Mouse (Mus musculus): ENCODE data around the gene Gm6169. TPM values are rescaled to one million over a fixed set of nuclear protein-coding genes. Genes with fewer than 3 reads are reported as not detected.
"Not testable (repeated sequence)": the region's sequence is repeated elsewhere in the genome, so short reads cannot be mapped to it uniquely, and the experiment has no call there.

The Gm6169 gene
- polyA plus RNA-seq (2014; fragmentation: Nextera tagmentation; extraction: Ambion mirVana) = 0.42 and 1.4 TPM in 2 replicates

DNA sequence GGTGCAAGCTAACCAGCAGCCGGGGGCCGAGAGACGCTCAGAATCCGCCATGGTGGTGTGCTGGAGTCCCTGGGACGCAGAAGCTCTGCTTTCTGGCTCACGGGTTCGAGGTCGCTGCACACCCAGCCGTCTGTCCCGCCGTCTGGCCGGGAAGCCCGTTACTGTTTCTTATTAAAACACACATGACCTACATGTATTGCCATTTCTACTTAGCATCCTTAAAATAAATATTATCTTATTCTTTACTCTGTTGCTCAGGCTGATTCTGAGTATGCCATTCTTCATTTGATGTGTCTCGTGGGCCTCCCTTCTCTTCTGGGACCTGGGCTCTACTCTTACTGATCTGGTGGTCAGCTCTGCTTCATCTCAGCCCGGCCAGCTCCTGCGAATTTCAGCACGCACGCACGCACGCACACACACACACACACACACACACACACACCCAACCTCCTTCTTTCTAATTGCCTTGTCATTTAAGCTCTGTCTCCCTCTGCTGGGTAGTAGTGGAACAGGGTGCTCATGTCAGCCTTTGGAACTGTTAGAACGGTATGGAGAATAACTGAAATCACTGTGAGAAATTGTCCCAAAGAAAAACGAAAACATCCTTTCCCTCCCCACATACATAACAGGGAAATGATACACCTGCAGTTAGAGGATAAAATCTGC is at the start of gene Gm6169:
Gm6169 (minus strand) TSS at position 51 of the 666 bp plus-strand sequence.
- ATAC-seq (replicated peaks; ENCODE audit: insufficient number of reproducible peaks, low FRiP score, low TSS enrichment, low read depth) (no peak), DNase-seq (ENCODE audit: low spot score) (peak; percentile 71)
- Histone ChIP-seq H3K36me3 (replicated peaks; ENCODE audit: control insufficient read depth, insufficient read depth, low read depth, low read length) (no peaks in the 10 kb centered on the region), H3K4me1 (ENCODE audit: control insufficient read depth, insufficient read depth, low read length) (no peaks in the 10 kb centered on the region), H3K27me3 (ENCODE audit: control insufficient read depth, insufficient read depth, low read length) (no peaks in the 10 kb centered on the region), H3K27ac (replicated peaks; ENCODE audit: low read depth, low read length) (no peak within 1 kb of the TSS), H3K9me3 (replicated peaks; ENCODE audit: control insufficient read depth, low read length) (no peaks in the 10 kb centered on the region), H3K4me2 (ENCODE audit: low read depth, low read length) (no peak within 1 kb of the TSS), H3K4me3 (ENCODE audit: low read depth, low read length) (no peak within 1 kb of the TSS), H3K9ac (replicated peaks; ENCODE audit: low read length) (no peak within 1 kb of the TSS)
- WGBS = 80% methylated on average over 22 of the region's 22 CpGs

DNA sequence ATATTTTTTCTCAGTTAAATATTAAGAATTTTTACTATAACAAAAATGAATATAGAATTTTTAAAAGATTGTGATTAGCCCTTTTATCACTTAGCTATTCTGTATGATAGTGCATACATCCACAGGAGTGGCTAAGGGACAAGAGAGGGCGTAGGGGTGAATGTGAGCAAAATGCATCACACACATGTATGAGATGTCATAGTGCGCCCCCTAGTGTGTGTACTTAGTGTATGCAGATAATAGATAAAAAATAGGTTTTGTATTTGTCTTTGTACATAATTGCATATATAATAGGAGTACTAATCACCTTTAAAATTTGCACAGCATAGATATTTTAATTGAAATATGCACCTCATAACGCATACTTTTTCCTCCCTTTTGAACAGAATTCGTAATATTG is 46.8 kb upstream of the Gm6169 start:
- Histone ChIP-seq H3K36me3 (replicated peaks; ENCODE audit: control insufficient read depth, insufficient read depth, low read depth, low read length) (peaks cover 2% of the 10 kb centered on the region), H3K9ac (replicated peaks; ENCODE audit: low read length) (no peak overlapping the region), H3K4me1 (ENCODE audit: control insufficient read depth, insufficient read depth, low read length) (no peaks in the 10 kb centered on the region), H3K4me2 (ENCODE audit: low read depth, low read length) (no peak overlapping the region), H3K27me3 (ENCODE audit: control insufficient read depth, insufficient read depth, low read length) (no peaks in the 10 kb centered on the region), H3K9me3 (replicated peaks; ENCODE audit: control insufficient read depth, low read length) (no peaks in the 10 kb centered on the region), H3K4me3 (ENCODE audit: low read depth, low read length) (no peak overlapping the region), H3K27ac (replicated peaks; ENCODE audit: low read depth, low read length) (no peak overlapping the region)
- no peak for ATAC-seq (replicated peaks; ENCODE audit: insufficient number of reproducible peaks, low FRiP score, low TSS enrichment, low read depth)
- peak; percentile 74 for DNase-seq (ENCODE audit: low spot score)
- WGBS = 60% methylated on average over 4 of the region's 4 CpGs

DNA sequence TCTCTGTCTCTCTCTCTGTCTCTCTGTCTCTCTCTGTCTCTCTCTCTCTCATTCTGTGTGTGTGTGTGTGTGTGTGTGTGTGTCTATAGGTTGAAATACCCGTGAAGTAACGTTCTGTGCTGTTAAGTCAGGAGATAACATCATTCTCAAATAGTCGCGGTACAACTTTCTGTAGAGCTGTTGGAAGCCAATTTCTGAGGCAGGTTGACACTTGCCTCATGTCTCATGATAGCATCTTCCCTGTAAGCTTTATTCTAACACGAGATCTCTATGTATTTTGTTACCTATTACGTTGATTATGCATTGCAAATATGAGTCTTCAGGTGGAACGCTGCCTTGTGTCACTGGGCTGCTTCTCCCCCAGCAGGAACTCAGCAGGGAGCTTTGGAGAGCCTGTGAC is 43.3 kb upstream of the Gm6169 start:
- Histone ChIP-seq H3K36me3 (replicated peaks; ENCODE audit: control insufficient read depth, insufficient read depth, low read depth, low read length) (peaks cover 2% of the 10 kb centered on the region), H3K9ac (replicated peaks; ENCODE audit: low read length) (no peak overlapping the region), H3K9me3 (replicated peaks; ENCODE audit: control insufficient read depth, low read length) (no peaks in the 10 kb centered on the region), H3K4me1 (ENCODE audit: control insufficient read depth, insufficient read depth, low read length) (no peaks in the 10 kb centered on the region), H3K4me2 (ENCODE audit: low read depth, low read length) (no peak overlapping the region), H3K27me3 (ENCODE audit: control insufficient read depth, insufficient read depth, low read length) (no peaks in the 10 kb centered on the region), H3K27ac (replicated peaks; ENCODE audit: low read depth, low read length) (no peak overlapping the region), H3K4me3 (ENCODE audit: low read depth, low read length) (no peak overlapping the region)
- DNase-seq (ENCODE audit: low spot score) (no peak), ATAC-seq (replicated peaks; ENCODE audit: insufficient number of reproducible peaks, low FRiP score, low TSS enrichment, low read depth) (no peak)
- WGBS = 90% methylated on average over 7 of the region's 7 CpGs

DNA sequence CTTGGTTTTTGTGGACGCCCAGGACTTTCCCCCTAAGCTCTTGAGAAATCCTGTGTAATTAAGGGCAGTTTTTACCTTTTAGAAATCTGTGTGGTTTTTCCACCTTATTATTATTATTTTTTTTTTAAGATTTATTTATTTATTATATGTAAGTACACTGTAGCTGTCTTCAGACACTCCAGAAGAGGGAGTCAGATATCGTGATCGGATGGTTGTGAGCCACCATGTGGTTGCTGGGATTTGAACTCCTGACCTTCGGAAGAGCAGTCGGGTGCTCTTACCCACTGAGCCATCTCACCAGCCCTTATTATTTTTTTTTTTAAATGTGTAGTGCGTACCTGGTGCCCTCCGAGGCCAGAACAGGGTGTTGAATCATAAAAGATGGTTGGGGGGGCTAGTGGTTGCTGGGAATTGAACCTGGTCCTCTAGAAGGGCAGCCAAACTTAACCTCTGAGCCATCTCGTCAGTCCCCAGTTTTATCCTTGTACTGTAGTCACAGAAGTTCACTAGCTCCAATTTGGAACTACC is 39.4 kb upstream of the Gm6169 start:
- not testable (repeated sequence) for H3K9me3 ChIP-seq (replicated peaks; ENCODE audit: control insufficient read depth, low read length); DNase-seq (ENCODE audit: low spot score); H3K36me3 ChIP-seq (replicated peaks; ENCODE audit: control insufficient read depth, insufficient read depth, low read depth, low read length); H3K27me3 ChIP-seq (ENCODE audit: control insufficient read depth, insufficient read depth, low read length); ATAC-seq (replicated peaks; ENCODE audit: insufficient number of reproducible peaks, low FRiP score, low TSS enrichment, low read depth); H3K4me1 ChIP-seq (ENCODE audit: control insufficient read depth, insufficient read depth, low read length); H3K27ac ChIP-seq (replicated peaks; ENCODE audit: low read depth, low read length)
- Histone ChIP-seq H3K9ac (replicated peaks; ENCODE audit: low read length) (peak overlapping the region; percentile 84; the same call in 1 of the 2 replicates), H3K4me3 (ENCODE audit: low read depth, low read length) (peak overlapping the region; percentile 76), H3K4me2 (ENCODE audit: low read depth, low read length) (peak overlapping the region; percentile 52)
- 35% methylated on average over 8 of the region's 8 CpGs for WGBS

- H3K27me3 ChIP-seq (ENCODE audit: control insufficient read depth, insufficient read depth, low read length) = no peaks in the 10 kb centered on the region
- ATAC-seq (replicated peaks; ENCODE audit: insufficient number of reproducible peaks, low FRiP score, low TSS enrichment, low read depth) (peak; percentile 97), DNase-seq (ENCODE audit: low spot score) (peak; percentile 95)
- WGBS = under 1% methylated on average over 57 of the region's 57 CpGs
- H3K27ac ChIP-seq (replicated peaks; ENCODE audit: low read depth, low read length) = peak within 1 kb of the TSS; percentile 68
- H3K9me3 ChIP-seq (replicated peaks; ENCODE audit: control insufficient read depth, low read length) = no peaks in the 10 kb centered on the region
- peak within 1 kb of the TSS; percentile 57 for H3K4me2 ChIP-seq (ENCODE audit: low read depth, low read length)
- no peaks in the 10 kb centered on the region for H3K4me1 ChIP-seq (ENCODE audit: control insufficient read depth, insufficient read depth, low read length)
- H3K4me3 ChIP-seq (ENCODE audit: low read depth, low read length) = peak within 1 kb of the TSS; percentile 76
- no peaks in the 10 kb centered on the region for H3K36me3 ChIP-seq (replicated peaks; ENCODE audit: control insufficient read depth, insufficient read depth, low read depth, low read length)
- peak within 1 kb of the TSS; percentile 85 for H3K9ac ChIP-seq (replicated peaks; ENCODE audit: low read length)
Observed at GRCm38 (mm10) chr13:97137466-97138400, 38.7 kb upstream of the Gm6169 start, which contains the start of the genes Gfm2 and Nsa2. Gfm2 (plus strand) TSS chr13:97137937. Nsa2 (minus strand) TSS chr13:97137937.

DNA sequence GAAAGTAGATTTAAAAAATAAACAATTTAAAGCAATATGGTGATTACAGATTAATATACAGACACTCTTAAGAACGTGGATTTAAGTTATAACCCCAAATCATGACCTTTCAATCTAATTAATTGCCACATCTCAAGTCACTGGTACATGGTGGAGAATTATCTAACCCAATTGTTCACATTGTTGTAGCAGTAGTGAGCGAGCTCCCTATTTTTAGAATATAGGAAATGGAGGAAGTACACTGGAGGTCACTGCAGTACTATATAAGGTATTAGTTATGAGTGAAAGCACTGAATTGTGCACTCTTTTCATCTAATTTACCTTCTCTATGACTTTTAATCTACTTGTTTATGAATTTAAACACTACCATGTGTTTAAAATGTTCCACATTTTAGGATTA is 31.4 kb upstream of the Gm6169 start:
- H3K9ac ChIP-seq (replicated peaks; ENCODE audit: low read length); H3K27me3 ChIP-seq (ENCODE audit: control insufficient read depth, insufficient read depth, low read length); H3K4me1 ChIP-seq (ENCODE audit: control insufficient read depth, insufficient read depth, low read length); H3K4me2 ChIP-seq (ENCODE audit: low read depth, low read length); H3K4me3 ChIP-seq (ENCODE audit: low read depth, low read length); H3K9me3 ChIP-seq (replicated peaks; ENCODE audit: control insufficient read depth, low read length); ATAC-seq (replicated peaks; ENCODE audit: insufficient number of reproducible peaks, low FRiP score, low TSS enrichment, low read depth); H3K36me3 ChIP-seq (replicated peaks; ENCODE audit: control insufficient read depth, insufficient read depth, low read depth, low read length); H3K27ac ChIP-seq (replicated peaks; ENCODE audit: low read depth, low read length); DNase-seq (ENCODE audit: low spot score): not testable (repeated sequence)
- WGBS = no CpG with 5 or more reads among the region's 2 CpGs

DNA sequence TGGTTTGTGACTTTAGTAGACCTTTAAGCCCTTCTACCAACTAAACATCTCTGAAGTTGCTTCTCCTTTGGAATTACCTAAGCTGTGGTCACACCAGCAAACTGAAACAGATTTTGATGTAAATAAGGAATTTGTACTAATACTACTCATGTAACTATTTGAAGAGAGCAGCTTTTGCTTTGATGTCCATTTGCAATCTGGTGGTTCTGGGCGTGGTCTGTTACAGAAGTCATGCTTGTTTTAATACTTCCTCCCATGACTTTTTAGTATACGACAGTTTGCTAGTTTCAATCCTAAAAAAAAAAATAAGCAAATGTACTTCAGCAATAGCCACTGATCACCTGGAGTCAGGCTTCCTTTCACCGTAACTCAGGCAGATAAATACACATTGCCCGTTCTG is 30.6 kb upstream of the Gm6169 start:
- not testable (repeated sequence) for H3K36me3 ChIP-seq (replicated peaks; ENCODE audit: control insufficient read depth, insufficient read depth, low read depth, low read length); H3K4me3 ChIP-seq (ENCODE audit: low read depth, low read length); H3K27me3 ChIP-seq (ENCODE audit: control insufficient read depth, insufficient read depth, low read length); H3K9ac ChIP-seq (replicated peaks; ENCODE audit: low read length); H3K4me2 ChIP-seq (ENCODE audit: low read depth, low read length); ATAC-seq (replicated peaks; ENCODE audit: insufficient number of reproducible peaks, low FRiP score, low TSS enrichment, low read depth); DNase-seq (ENCODE audit: low spot score); H3K9me3 ChIP-seq (replicated peaks; ENCODE audit: control insufficient read depth, low read length); H3K27ac ChIP-seq (replicated peaks; ENCODE audit: low read depth, low read length); H3K4me1 ChIP-seq (ENCODE audit: control insufficient read depth, insufficient read depth, low read length)
- 94% methylated on average over 2 of the region's 4 CpGs for WGBS

Data from embryonic facial prominence, embryonic 11.5 days (tissue).